Mouse (Mus musculus): ENCODE measurements at regions not wholly inside any gene's neighbourhood (a gene's known extent, or its start where the extent isn't known, plus 50 kb on each side); places are given as distances from the start of the nearest gene placed in this dataset.

GRCm38 (mm10) chr12:95239158-95239779, 452.8 kb upstream of the Flrt2 start:
- TF ChIP-seq CTCF (IDR thresholded peaks at IDR 0.05; ENCODE audit: low read depth, low read length) (no peak), POLR2A (IDR thresholded peaks at IDR 0.05; ENCODE audit: extremely low read depth, insufficient read depth, low read length) (no peak)

Measured in liver, adult 2 months (tissue).